ENCODE assay signal across 15 mouse cellular contexts in genomic region chr15:82351480-82351879, GRCm38 (mm10). TPM values are rescaled to one million over a fixed set of nuclear protein-coding genes. Genes with fewer than 3 reads are reported as not detected.
DNase-seq lines count a peak whose midpoint lies in the region; ATAC-seq and TF ChIP-seq lines count a peak whose summit lies in the region.
"Had no signal": no experiment of that assay in that cellular context is flagged by ENCODE, and none has a peak within 500 bp of the region (broad histone marks: within the 10 kb centered on the region; RNA-seq: fewer than 3 reads in every experiment).

No protein-coding gene starts in this region.

- H3K27me3 ChIP-seq in heart, embryonic 12.5 days (replicated peaks): no peaks in the 10 kb centered on the region
- H3K27me3 ChIP-seq in stomach, embryonic 15.5 days (replicated peaks): no peaks in the 10 kb centered on the region
- no peaks in the 10 kb centered on the region for H3K27me3 ChIP-seq in stomach, postnatal 0 days (ENCODE audit: control insufficient read depth, insufficient read depth, low read length)
- H3K27me3 ChIP-seq in liver, embryonic 14.5 days (ENCODE audit: control insufficient read depth, insufficient read depth, low read length): no peaks in the 10 kb centered on the region
- H3K27me3 ChIP-seq: heart, embryonic 15.5 days had no signal

- DNase-seq in heart, adult 8-10 months (ENCODE audit: low spot score): no peak
- DNase-seq in stomach, postnatal 0 days (ENCODE audit: low spot score): no peak
- DNase-seq in liver, embryonic 14.5 days (ENCODE audit: low read depth in 3 of 3, low spot score in 3 of 3): peak in 1 of 3 experiments; percentile 50
- DNase-seq in T-cell, adult 2 months (ENCODE audit: low spot score): no peak
- no peak for DNase-seq in gastrocnemius, postnatal 14 days
- DNase-seq: adrenal gland, postnatal 25 days; cerebellum, adult 11-12 months; gastrocnemius, adult 2 months; kidney, adult 11 months; left cerebral cortex, postnatal 4 days; thymus, postnatal 14 days had no signal

- peak overlapping the region; percentile 65 for H3K27ac ChIP-seq in heart, embryonic 12.5 days (ENCODE audit: poor library complexity, severe bottlenecking)
- H3K27ac ChIP-seq in stomach, embryonic 15.5 days: peak overlapping the region; percentile 6; the same call in 1 of the 2 replicates
- no peak overlapping the region for H3K27ac ChIP-seq in stomach, postnatal 0 days (replicated peaks)
- H3K27ac ChIP-seq in liver, embryonic 14.5 days: peak overlapping the region; percentile 61
- H3K27ac ChIP-seq: gastrocnemius, adult 2 months; heart, embryonic 15.5 days had no signal

- TF ChIP-seq EP300 in stomach, postnatal 0 days (optimal IDR thresholded peaks at IDR 0.05): no peak
- 0 out of 2 replicates have a peak, but pooled peaks have one; percentile 19 for TF ChIP-seq EP300 in liver, embryonic 14.5 days (IDR thresholded peaks at IDR 0.05; ENCODE audit: low read depth)

- H3K4me3 ChIP-seq in heart, embryonic 12.5 days: no peak overlapping the region; the same call in 1 of the 2 replicates
- H3K4me3 ChIP-seq in stomach, embryonic 15.5 days (replicated peaks): no peak overlapping the region
- no peak overlapping the region for H3K4me3 ChIP-seq in stomach, postnatal 0 days (ENCODE audit: low read depth, low read length)
- peak overlapping the region in 1 of 2 experiments; percentile 3; a peak in 2 of 4 replicates for H3K4me3 ChIP-seq in liver, embryonic 14.5 days (ENCODE audit: insufficient read depth in 1 of 2, low read depth in 2 of 2, low read length in 2 of 2)
- H3K4me3 ChIP-seq: heart, embryonic 15.5 days had no signal

- peak overlapping the region; percentile 63 for H3K9ac ChIP-seq in heart, embryonic 12.5 days
- no peak overlapping the region for H3K9ac ChIP-seq in stomach, embryonic 15.5 days
- no peak overlapping the region for H3K9ac ChIP-seq in stomach, postnatal 0 days (ENCODE audit: low read length)
- H3K9ac ChIP-seq in liver, embryonic 14.5 days (replicated peaks): peak overlapping the region; percentile 54
- H3K9ac ChIP-seq: heart, embryonic 15.5 days had no signal

- H3K4me1 ChIP-seq in heart, embryonic 12.5 days (replicated peaks): peaks cover 36% of the 10 kb centered on the region
- H3K4me1 ChIP-seq in stomach, embryonic 15.5 days: peaks cover 30% of the 10 kb centered on the region
- H3K4me1 ChIP-seq in stomach, postnatal 0 days (replicated peaks; ENCODE audit: control insufficient read depth, insufficient read depth): 0 out of 2 replicates have a peak, but pooled peaks cover 7% of the 10 kb centered on the region
- peaks cover 47 to 57% of the 10 kb centered on the region in 2 experiments for H3K4me1 ChIP-seq in liver, embryonic 14.5 days (replicated peaks; ENCODE audit: control insufficient read depth in 2 of 2, insufficient read depth in 2 of 2, low read length in 1 of 2)

- intact Hi-C loops in gastrocnemius, postnatal 14 days (cut with DNase I; ENCODE audit: low total_unique reads): no loop called here

- H3K36me3 ChIP-seq in heart, embryonic 12.5 days: peaks cover 41% of the 10 kb centered on the region
- H3K36me3 ChIP-seq in stomach, embryonic 15.5 days: peaks cover 27% of the 10 kb centered on the region
- peaks cover 17% of the 10 kb centered on the region for H3K36me3 ChIP-seq in stomach, postnatal 0 days (ENCODE audit: control insufficient read depth, insufficient read depth, low read length)
- H3K36me3 ChIP-seq in liver, embryonic 14.5 days (replicated peaks; ENCODE audit: control insufficient read depth, insufficient read depth, low read depth): peaks cover 42% of the 10 kb centered on the region

- peak overlapping the region; percentile 88 for H3K4me2 ChIP-seq in heart, embryonic 12.5 days
- no peak overlapping the region for H3K4me2 ChIP-seq in stomach, embryonic 15.5 days
- H3K4me2 ChIP-seq in stomach, postnatal 0 days (replicated peaks; ENCODE audit: low read depth): no peak overlapping the region
- H3K4me2 ChIP-seq in liver, embryonic 14.5 days (ENCODE audit: low read depth): peak overlapping the region; percentile 90

- WGBS in heart, embryonic 12.5 days: 36% methylated on average over 3 of the region's 3 CpGs
- 68% methylated on average over 2 of the region's 3 CpGs for WGBS in stomach, embryonic 15.5 days
- WGBS in stomach, postnatal 0 days: 49% methylated on average over 3 of the region's 3 CpGs
- 30% methylated on average over 3 of the region's 3 CpGs for WGBS in liver, embryonic 14.5 days (ENCODE audit: insufficient replicate concordance)

- H3K9me3 ChIP-seq in heart, embryonic 12.5 days (replicated peaks): no peaks in the 10 kb centered on the region
- H3K9me3 ChIP-seq in stomach, embryonic 15.5 days: no peaks in the 10 kb centered on the region
- no peaks in the 10 kb centered on the region for H3K9me3 ChIP-seq in stomach, postnatal 0 days (ENCODE audit: control insufficient read depth, low read length)
- H3K9me3 ChIP-seq in liver, embryonic 14.5 days (ENCODE audit: control insufficient read depth, low read length): no peaks in the 10 kb centered on the region
- H3K9me3 ChIP-seq: heart, embryonic 15.5 days had no signal

- TF ChIP-seq CTCF in stomach, postnatal 0 days (IDR thresholded peaks at IDR 0.05; ENCODE audit: low read depth): no peak
- no peak for TF ChIP-seq CTCF in liver, embryonic 14.5 days (IDR thresholded peaks at IDR 0.05; ENCODE audit: low read depth)

- peak; percentile 63 for ATAC-seq in heart, embryonic 12.5 days (ENCODE audit: insufficient number of reproducible peaks, low FRiP score)
- no peak for ATAC-seq in stomach, embryonic 15.5 days (ENCODE audit: insufficient read depth, low FRiP score, low read depth)
- no peak for ATAC-seq in stomach, postnatal 0 days (ENCODE audit: low FRiP score, low TSS enrichment)
- ATAC-seq in liver, embryonic 14.5 days (ENCODE audit: insufficient read depth): no peak
- ATAC-seq: CD4-positive, CD25-positive, alpha-beta regulatory T cell, adult 4 months had no signal

RNA-seq across cellular contexts. Expression of gene Ndufa6, which starts 2.6 kb away (rescaled TPM):
- 475 and 496 TPM in 2 replicates for polyA plus RNA-seq in heart, embryonic 12.5 days (2016; fragmentation: Nextera tagmentation; extraction: Ambion mirVana)
- total RNA-seq in heart, adult 8-10 months (2022): 100 to 1,000 TPM; 658 to 797 (median 740) TPM
- polyA plus RNA-seq in stomach, embryonic 15.5 days (2015; fragmentation: Nextera tagmentation; extraction: Ambion mirVana): 403 and 420 TPM in 2 replicates
- 514 and 516 TPM in 2 replicates for polyA plus RNA-seq in stomach, postnatal 0 days (2015; fragmentation: Nextera tagmentation; extraction: Ambion mirVana)
- polyA plus RNA-seq in liver, embryonic 14.5 days (2012; rRNA removed): 152 and 288 TPM in 2 replicates
- 435 and 447 TPM in 2 replicates for polyA plus RNA-seq in liver, embryonic 14.5 days (2014; fragmentation: Nextera tagmentation; extraction: Ambion mirVana)
- total RNA-seq in gastrocnemius, postnatal 14 days (2021): 100 to 1,000 TPM; 417 to 454 TPM

RNA-seq across cellular contexts. Expression of gene Smdt1, which starts 12.7 kb away (rescaled TPM):
- 299 and 309 TPM in 2 replicates for polyA plus RNA-seq in heart, embryonic 12.5 days (2016; fragmentation: Nextera tagmentation; extraction: Ambion mirVana)
- 100 to 1,000 TPM; 190 to 214 (median 204) TPM for total RNA-seq in heart, adult 8-10 months (2022)
- polyA plus RNA-seq in stomach, embryonic 15.5 days (2015; fragmentation: Nextera tagmentation; extraction: Ambion mirVana): 288 and 301 TPM in 2 replicates
- polyA plus RNA-seq in stomach, postnatal 0 days (2015; fragmentation: Nextera tagmentation; extraction: Ambion mirVana): 286 and 296 TPM in 2 replicates
- polyA plus RNA-seq in liver, embryonic 14.5 days (2012; rRNA removed): 109 and 121 TPM in 2 replicates
- polyA plus RNA-seq in liver, embryonic 14.5 days (2014; fragmentation: Nextera tagmentation; extraction: Ambion mirVana): 165 and 178 TPM in 2 replicates
- total RNA-seq in gastrocnemius, postnatal 14 days (2021): 100 to 1,000 TPM; 141 to 147 TPM

RNA-seq across cellular contexts. Expression of gene Pheta2, which starts 12.7 kb away (rescaled TPM):
- 9.8 and 9.9 TPM in 2 replicates for polyA plus RNA-seq in heart, embryonic 12.5 days (2016; fragmentation: Nextera tagmentation; extraction: Ambion mirVana)
- under 1 TPM; 0.44 to 0.57 (median 0.48) TPM for total RNA-seq in heart, adult 8-10 months (2022)
- polyA plus RNA-seq in stomach, embryonic 15.5 days (2015; fragmentation: Nextera tagmentation; extraction: Ambion mirVana): 14.9 and 18.4 TPM in 2 replicates
- polyA plus RNA-seq in stomach, postnatal 0 days (2015; fragmentation: Nextera tagmentation; extraction: Ambion mirVana): 6.2 and 6.3 TPM in 2 replicates
- 22.1 and 24.8 TPM in 2 replicates for polyA plus RNA-seq in liver, embryonic 14.5 days (2012; rRNA removed)
- 18.7 and 22.5 TPM in 2 replicates for polyA plus RNA-seq in liver, embryonic 14.5 days (2014; fragmentation: Nextera tagmentation; extraction: Ambion mirVana)
- 1 to 10 TPM; 2.0 to 2.8 TPM for total RNA-seq in gastrocnemius, postnatal 14 days (2021)

RNA-seq across cellular contexts. Expression of gene Naga, which starts 12.8 kb away (rescaled TPM):
- 40.5 and 44.6 TPM in 2 replicates for polyA plus RNA-seq in heart, embryonic 12.5 days (2016; fragmentation: Nextera tagmentation; extraction: Ambion mirVana)
- total RNA-seq in heart, adult 8-10 months (2022): 10 to 100 TPM; 27.1 to 32.1 (median 29.9) TPM
- 79.6 and 86.8 TPM in 2 replicates for polyA plus RNA-seq in stomach, embryonic 15.5 days (2015; fragmentation: Nextera tagmentation; extraction: Ambion mirVana)
- 83.1 and 88.9 TPM in 2 replicates for polyA plus RNA-seq in stomach, postnatal 0 days (2015; fragmentation: Nextera tagmentation; extraction: Ambion mirVana)
- 47.7 and 52.9 TPM in 2 replicates for polyA plus RNA-seq in liver, embryonic 14.5 days (2012; rRNA removed)
- polyA plus RNA-seq in liver, embryonic 14.5 days (2014; fragmentation: Nextera tagmentation; extraction: Ambion mirVana): 34.2 and 43.3 TPM in 2 replicates
- total RNA-seq in gastrocnemius, postnatal 14 days (2021): 10 to 100 TPM; 19.3 to 20.4 TPM

RNA-seq across cellular contexts. Expression of gene Cyp2d22, which starts 28.6 kb away (rescaled TPM):
- 7.3 and 8.0 TPM in 2 replicates for polyA plus RNA-seq in heart, embryonic 12.5 days (2016; fragmentation: Nextera tagmentation; extraction: Ambion mirVana)
- 10 to 100 TPM; 19.3 to 30.9 (median 23.3) TPM for total RNA-seq in heart, adult 8-10 months (2022)
- polyA plus RNA-seq in stomach, embryonic 15.5 days (2015; fragmentation: Nextera tagmentation; extraction: Ambion mirVana): 12.1 and 14.3 TPM in 2 replicates
- polyA plus RNA-seq in stomach, postnatal 0 days (2015; fragmentation: Nextera tagmentation; extraction: Ambion mirVana): 5.5 TPM in 2 replicates
- polyA plus RNA-seq in liver, embryonic 14.5 days (2012; rRNA removed): 14.9 and 15.5 TPM in 2 replicates
- polyA plus RNA-seq in liver, embryonic 14.5 days (2014; fragmentation: Nextera tagmentation; extraction: Ambion mirVana): 8.4 and 10.0 TPM in 2 replicates
- 10 to 100 TPM; 11.4 to 12.9 TPM for total RNA-seq in gastrocnemius, postnatal 14 days (2021)

Comparison
In these comparisons a context has a peak if more than half of its experiments do, and no peak if none do; other contexts are left out.
1. H3K4me2 ChIP-seq: peak in heart, embryonic 12.5 days (single experiment) and liver, embryonic 14.5 days (single experiment); none in stomach, embryonic 15.5 days (single experiment) and stomach, postnatal 0 days (single experiment).
2. H3K9ac ChIP-seq: peak in heart, embryonic 12.5 days (single experiment) and liver, embryonic 14.5 days (single experiment); none in stomach, embryonic 15.5 days (single experiment) and stomach, postnatal 0 days (single experiment).